Mouse (Mus musculus) stomach, postnatal 0 days (tissue): ENCODE results near the gene Elovl3. TPM values are rescaled to one million over a fixed set of nuclear protein-coding genes. Genes with fewer than 3 reads are reported as not detected.

Experiments used
- ATAC-seq: fragments of 200-750 bp; cut with Nextera tagmentation; 2 replicates; pipeline ENCODE4 v1.8.0; 2017; ENCODE audit not compliant: low FRiP score, low TSS enrichment
- DNase-seq: peaks from one replicate; pipeline ENCODE4 v3.0.0-alpha.2; 2016; ENCODE audit warnings: low spot score
- H3K27ac ChIP-seq: fragments of 300-500 bp; sonication (generic); replicated peaks from 2 replicates; pipeline ENCODE4 v1.5.1; 2014; ENCODE audit warnings: mild to moderate bottlenecking, control low read depth
- H3K27me3 ChIP-seq: fragments of 300-500 bp; sonication (generic); 2 replicates; pipeline ENCODE4 v1.6.1; 2014; ENCODE audit warnings: low read length; ENCODE audit not compliant: control insufficient read depth, insufficient read depth
- H3K36me3 ChIP-seq: fragments of 300-500 bp; sonication (generic); 2 replicates; pipeline ENCODE4 v1.6.1; 2014; ENCODE audit warnings: low read length, mixed read lengths; ENCODE audit not compliant: control insufficient read depth, insufficient read depth
- H3K4me1 ChIP-seq: fragments of 300-500 bp; sonication (generic); replicated peaks from 2 replicates; pipeline ENCODE4 v1.6.1; 2014; ENCODE audit warnings: antibody characterized with exemption; ENCODE audit not compliant: control insufficient read depth, insufficient read depth
- H3K4me2 ChIP-seq: fragments of 300-500 bp; sonication (generic); replicated peaks from 2 replicates; pipeline ENCODE4 v1.6.1; 2014; ENCODE audit warnings: low read depth, mild to moderate bottlenecking, control low read depth, moderate library complexity
- H3K4me3 ChIP-seq: fragments of 300-500 bp; sonication (generic); 2 replicates; pipeline ENCODE4 v1.5.1; 2014; ENCODE audit warnings: low read depth, low read length, control low read depth
- H3K9ac ChIP-seq: fragments of 300-500 bp; sonication (generic); 2 replicates; pipeline ENCODE4 v1.6.1; 2014; ENCODE audit warnings: mild to moderate bottlenecking, low read length, control low read depth, mixed read lengths
- H3K9me3 ChIP-seq: fragments of 300-500 bp; sonication (generic); 2 replicates; pipeline ENCODE4 v1.6.1; 2016; ENCODE audit warnings: low read length; ENCODE audit not compliant: control insufficient read depth
- CTCF ChIP-seq: IDR thresholded peaks from 2 replicates; pipeline ENCODE4 v1.5.1; 2016; ENCODE audit warnings: antibody characterized with exemption, low read depth, mild to moderate bottlenecking, moderate library complexity
- EP300 ChIP-seq: optimal IDR thresholded peaks from 2 replicates; pipeline ENCODE3; 2016; ENCODE audit warnings: antibody characterized with exemption
- WGBS: fragments of 180-500 bp; shearing (Covaris S2); extraction: QIAGEN DNeasy Blood & Tissue Kit; methylation state at CpG from one replicate; pipeline ENCODE4 v1.1.7; 2014; 5-methylcytosine and 5-hydroxymethylcytosine counted together
- polyA plus RNA-seq: library from polyadenylated mRNA; unstranded; fragments of >200 nt; fragmentation: Nextera tagmentation; extraction: Ambion mirVana; gene quantifications from 2 replicates; pipeline ENCODE4 v1.2.1, GENCODE M21; 2015

Gene Elovl3
- polyA plus RNA-seq, 1 experiment from 2014 or later, result not detected

GRCm38 (mm10) chr19:46110781-46111180 lies 20.9 kb upstream of the Elovl3 start:
- no peak overlapping the region for H3K9ac ChIP-seq
- no peaks in the 10 kb centered on the region for H3K36me3 ChIP-seq
- H3K9me3 ChIP-seq, result no peaks in the 10 kb centered on the region
- H3K4me3 ChIP-seq, result no peak overlapping the region
- H3K27ac ChIP-seq, result no peak overlapping the region
- ATAC-seq (no peak), DNase-seq (no peak)
- TF ChIP-seq CTCF, result no peak
- no peak for TF ChIP-seq EP300
- 81% methylated on average over 5 of the region's 5 CpGs for WGBS
- no peaks in the 10 kb centered on the region for H3K27me3 ChIP-seq
- H3K4me2 ChIP-seq, result no peak overlapping the region
- H3K4me1 ChIP-seq, result no peaks in the 10 kb centered on the region

GRCm38 (mm10) chr19:46114617-46115016 lies 17.1 kb upstream of the Elovl3 start:
- H3K4me2 ChIP-seq, result no peak overlapping the region
- no peak overlapping the region for H3K27ac ChIP-seq
- TF ChIP-seq CTCF, result no peak
- TF ChIP-seq EP300, result no peak
- no peaks in the 10 kb centered on the region for H3K9me3 ChIP-seq
- H3K4me1 ChIP-seq, result no peaks in the 10 kb centered on the region
- no peak overlapping the region for H3K9ac ChIP-seq
- DNase-seq, result no peak
- no peak for ATAC-seq
- 47% methylated on average over 4 of the region's 4 CpGs for WGBS
- H3K27me3 ChIP-seq, result no peaks in the 10 kb centered on the region
- H3K4me3 ChIP-seq, result no peak overlapping the region
- H3K36me3 ChIP-seq, result no peaks in the 10 kb centered on the region

- Histone ChIP-seq H3K9me3 (no peaks in the 10 kb centered on the region), H3K9ac (no peak overlapping the region), H3K27ac (no peak overlapping the region), H3K4me3 (no peak overlapping the region), H3K27me3 (no peaks in the 10 kb centered on the region), H3K36me3 (no peaks in the 10 kb centered on the region), H3K4me1 (no peaks in the 10 kb centered on the region), H3K4me2 (no peak overlapping the region)
- DNase-seq (no peak), ATAC-seq (no peak)
- no peak for TF ChIP-seq CTCF
- no peak for TF ChIP-seq EP300
- WGBS, result 89% methylated on average over 3 of the region's 3 CpGs
Observed at GRCm38 (mm10) chr19:46119458-46119857, 12.2 kb upstream of the Elovl3 start.

GRCm38 (mm10) chr19:46120872-46121271 lies 10.8 kb upstream of the Elovl3 start:
- Histone ChIP-seq H3K36me3 (no peaks in the 10 kb centered on the region), H3K4me1 (no peaks in the 10 kb centered on the region), H3K9me3 (no peaks in the 10 kb centered on the region), H3K27ac (no peak overlapping the region), H3K9ac (no peak overlapping the region), H3K27me3 (no peaks in the 10 kb centered on the region), H3K4me3 (no peak overlapping the region), H3K4me2 (no peak overlapping the region)
- 70% methylated on average over 6 of the region's 6 CpGs for WGBS
- TF ChIP-seq CTCF, result no peak
- no peak for TF ChIP-seq EP300
- ATAC-seq (no peak), DNase-seq (no peak)

- Histone ChIP-seq H3K4me2 (no peak overlapping the region), H3K9me3 (no peaks in the 10 kb centered on the region), H3K4me1 (no peaks in the 10 kb centered on the region), H3K27me3 (no peaks in the 10 kb centered on the region), H3K4me3 (no peak overlapping the region), H3K27ac (no peak overlapping the region), H3K9ac (no peak overlapping the region), H3K36me3 (no peaks in the 10 kb centered on the region)
- WGBS, result 64% methylated on average over 3 of the region's 3 CpGs
- DNase-seq, result no peak
- no peak for ATAC-seq
- TF ChIP-seq CTCF (no peak), EP300 (no peak)
Observed at GRCm38 (mm10) chr19:46123876-46124275, 7.8 kb upstream of the Elovl3 start.

GRCm38 (mm10) chr19:46124651-46125050 lies 7.0 kb upstream of the Elovl3 start:
- no peak for DNase-seq
- TF ChIP-seq EP300, result no peak
- TF ChIP-seq CTCF, result no peak

More at GRCm38 (mm10) chr19:46124651-46125050, 7.0 kb upstream of the Elovl3 start:
- no peak overlapping the region for H3K4me2 ChIP-seq
- H3K4me1 ChIP-seq, result no peaks in the 10 kb centered on the region
- H3K36me3 ChIP-seq, result no peaks in the 10 kb centered on the region
- no peak overlapping the region for H3K4me3 ChIP-seq
- no peak overlapping the region for H3K27ac ChIP-seq
- H3K9ac ChIP-seq, result no peak overlapping the region
- no peaks in the 10 kb centered on the region for H3K27me3 ChIP-seq
- no peaks in the 10 kb centered on the region for H3K9me3 ChIP-seq
- no peak for ATAC-seq
